8 mouse cellular contexts compared by ENCODE assay signal in the genomic region with DNA sequence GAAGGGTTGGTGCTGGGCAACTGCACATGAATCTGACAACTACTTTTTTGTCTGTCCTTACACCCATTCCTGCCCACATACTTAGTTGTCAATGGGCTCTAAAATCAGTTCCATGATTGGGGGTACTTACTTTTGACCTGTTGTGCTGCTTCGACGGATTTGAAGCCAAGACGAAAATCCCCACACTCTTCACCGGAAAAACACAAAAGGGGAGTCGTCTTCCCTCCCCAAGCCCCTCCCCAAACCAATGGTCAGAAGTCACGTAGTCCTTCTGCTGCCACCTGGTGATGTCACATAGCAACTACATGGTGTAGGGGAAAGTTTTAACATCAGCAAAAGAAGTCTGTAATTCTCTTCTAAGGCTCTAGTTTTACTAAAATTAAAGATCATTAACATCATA. TPM values are rescaled to one million over a fixed set of nuclear protein-coding genes. Genes with fewer than 3 reads are reported as not detected.
DNase-seq lines count a peak whose midpoint lies in the region; ATAC-seq lines count a peak whose summit lies in the region.

A gene (minus strand): TSS at position 218 of the 400 bp plus-strand sequence.

- intact Hi-C loops in heart, postnatal 10 days (cut with DNase I) = loop anchor here (2.0 to 10.0 kb wide), 3 partner anchors 32 to 382 kb away; no protein-coding TSS in a partner anchor

- no peaks in the 10 kb centered on the region for H3K9me3 ChIP-seq in forebrain, embryonic 10.5 days
- no peaks in the 10 kb centered on the region for H3K9me3 ChIP-seq in lung, embryonic 16.5 days (ENCODE audit: control insufficient read depth, low read length)

- no peaks in the 10 kb centered on the region for H3K36me3 ChIP-seq in forebrain, embryonic 10.5 days (replicated peaks)
- no peaks in the 10 kb centered on the region for H3K36me3 ChIP-seq in lung, embryonic 16.5 days (ENCODE audit: control insufficient read depth, insufficient read depth, low read length)

- H3K9ac ChIP-seq in lung, embryonic 16.5 days (ENCODE audit: low read length) = 0 out of 2 replicates have a peak within 1 kb of the TSS, but pooled peaks have one; percentile 43

- DNase-seq in ES-CJ7 (ENCODE audit: low read depth, low spot score) = peak; percentile 72
- peak; percentile 9 to 73 for DNase-seq in adrenal gland, adult (ENCODE audit: inconsistent age in 2 of 2, low spot score in 1 of 2)
- peak; percentile 25 for DNase-seq in forebrain, embryonic 10.5 days (ENCODE audit: extremely low spot score, low spot score)
- DNase-seq in heart, postnatal 10 days = peak; percentile 57 to 76
- DNase-seq in kidney, postnatal 36 days = peak; percentile 70 to 73
- peak; percentile 30 for DNase-seq in ovary, postnatal 36 days (ENCODE audit: low spot score)
- DNase-seq in right cerebral cortex, postnatal 36 days (ENCODE audit: low spot score in 2 of 2) = no peak

- peaks cover 8% of the 10 kb centered on the region for H3K4me1 ChIP-seq in forebrain, embryonic 10.5 days
- no peaks in the 10 kb centered on the region for H3K4me1 ChIP-seq in lung, embryonic 16.5 days (replicated peaks; ENCODE audit: control insufficient read depth, insufficient read depth, low read length)

- no peaks in the 10 kb centered on the region for H3K27me3 ChIP-seq in forebrain, embryonic 10.5 days (ENCODE audit: poor library complexity, severe bottlenecking)
- H3K27me3 ChIP-seq in lung, embryonic 16.5 days (ENCODE audit: control insufficient read depth, insufficient read depth, low read depth, low read length) = no peaks in the 10 kb centered on the region

- H3K27ac ChIP-seq in forebrain, embryonic 10.5 days = 0 out of 2 replicates have a peak within 1 kb of the TSS, but pooled peaks have one; percentile 11
- H3K27ac ChIP-seq in lung, embryonic 16.5 days (ENCODE audit: low read length) = no peak within 1 kb of the TSS

- H3K4me2 ChIP-seq in lung, embryonic 16.5 days (ENCODE audit: low read depth, low read length) = peak within 1 kb of the TSS; percentile 50

- ATAC-seq in lung, embryonic 16.5 days (ENCODE audit: low read depth) = peak; percentile 20; the same call in 1 of the 2 replicates

- peak within 1 kb of the TSS; percentile 32 for H3K4me3 ChIP-seq in forebrain, embryonic 10.5 days
- H3K4me3 ChIP-seq in lung, embryonic 16.5 days (ENCODE audit: low read length) = peak within 1 kb of the TSS; percentile 33; the same call in 1 of the 2 replicates

- WGBS in forebrain, embryonic 10.5 days = 5% methylated on average over 6 of the region's 6 CpGs
- WGBS in lung, embryonic 16.5 days = 5% methylated on average over 6 of the region's 6 CpGs

RNA-seq across cellular contexts. Expression of the gene that starts here (rescaled TPM):
- 86.4 and 87.2 TPM in 2 replicates for polyA plus RNA-seq in forebrain, embryonic 10.5 days (2016; fragmentation: Nextera tagmentation; extraction: Ambion mirVana)
- total RNA-seq in heart, postnatal 10 days (2021) = 100 to 1,000 TPM; 295 to 312 TPM
- polyA plus RNA-seq in lung, embryonic 16.5 days (2015; fragmentation: Nextera tagmentation; extraction: Ambion mirVana) = 147 and 155 TPM in 2 replicates

Comparison
In these comparisons a context has a peak if more than half of its experiments do, and no peak if none do; other contexts are left out.
1. DNase-seq: peak in ES-CJ7 (single experiment), adrenal gland, adult (2 of 2), forebrain, embryonic 10.5 days (single experiment), heart, postnatal 10 days (2 of 2), kidney, postnatal 36 days (2 of 2) and ovary, postnatal 36 days (single experiment); none in right cerebral cortex, postnatal 36 days (0 of 2).